Mouse (Mus musculus): ENCODE measurements at regions not wholly inside any gene's neighbourhood (a gene's known extent, or its start where the extent isn't known, plus 50 kb on each side); places are given as distances from the start of the nearest gene placed in this dataset.
A peak's percentile ranks its signal among the peaks of the same experiment; 100 is the strongest.

- Histone ChIP-seq H3K36me3 (ENCODE audit: control insufficient read depth, insufficient read depth) (no peaks in the 10 kb centered on the region), H3K4me2 (ENCODE audit: low read depth, low read length) (no peak overlapping the region), H3K27me3 (ENCODE audit: control insufficient read depth, insufficient read depth, low read depth, low read length) (peaks cover 2% of the 10 kb centered on the region; the same call in 1 of the 2 replicates), H3K4me1 (ENCODE audit: control insufficient read depth, low read depth, low read length) (peaks cover under 1% of the 10 kb centered on the region), H3K9ac (ENCODE audit: low read depth, low read length) (no peak overlapping the region), H3K4me3 (ENCODE audit: low read depth, low read length) (no peak overlapping the region), H3K27ac (ENCODE audit: low read length) (no peak overlapping the region), H3K9me3 (replicated peaks; ENCODE audit: control insufficient read depth, low read length) (no peaks in the 10 kb centered on the region)
- ATAC-seq (ENCODE audit: low read depth): no peak
- WGBS (ENCODE audit: insufficient replicate concordance): 49% methylated on average over 2 of the region's 2 CpGs
These were observed 84.6 kb upstream of the Cpeb4 start for GRCm38 (mm10) chr11:31787376-31787775.

GRCm38 (mm10) chr11:31787917-31788703 lies 83.9 kb upstream of the Cpeb4 start:
- Histone ChIP-seq H3K27ac (ENCODE audit: low read length) (no peak overlapping the region), H3K4me1 (ENCODE audit: control insufficient read depth, low read depth, low read length) (no peaks in the 10 kb centered on the region), H3K4me3 (ENCODE audit: low read depth, low read length) (no peak overlapping the region), H3K9ac (ENCODE audit: low read depth, low read length) (no peak overlapping the region), H3K27me3 (ENCODE audit: control insufficient read depth, insufficient read depth, low read depth, low read length) (peaks cover 2% of the 10 kb centered on the region; the same call in 1 of the 2 replicates), H3K36me3 (ENCODE audit: control insufficient read depth, insufficient read depth) (no peaks in the 10 kb centered on the region), H3K4me2 (ENCODE audit: low read depth, low read length) (no peak overlapping the region), H3K9me3 (replicated peaks; ENCODE audit: control insufficient read depth, low read length) (no peaks in the 10 kb centered on the region)
- ATAC-seq (ENCODE audit: low read depth): no peak
- WGBS (ENCODE audit: insufficient replicate concordance): 57% methylated on average over 2 of the region's 2 CpGs

- Histone ChIP-seq H3K36me3 (ENCODE audit: control insufficient read depth, insufficient read depth) (no peaks in the 10 kb centered on the region), H3K27ac (ENCODE audit: low read length) (no peak overlapping the region), H3K4me1 (ENCODE audit: control insufficient read depth, low read depth, low read length) (peaks cover 4% of the 10 kb centered on the region; the same call in 1 of the 2 replicates), H3K9me3 (replicated peaks; ENCODE audit: control insufficient read depth, low read length) (no peaks in the 10 kb centered on the region), H3K4me3 (ENCODE audit: low read depth, low read length) (no peak overlapping the region), H3K27me3 (ENCODE audit: control insufficient read depth, insufficient read depth, low read depth, low read length) (peaks cover 2% of the 10 kb centered on the region; the same call in 1 of the 2 replicates), H3K4me2 (ENCODE audit: low read depth, low read length) (no peak overlapping the region), H3K9ac (ENCODE audit: low read depth, low read length) (no peak overlapping the region)
- no peak for ATAC-seq (ENCODE audit: low read depth)
- 68% methylated on average over 3 of the region's 3 CpGs for WGBS (ENCODE audit: insufficient replicate concordance)
These were observed 82.0 kb upstream of the Cpeb4 start for GRCm38 (mm10) chr11:31789967-31790366.

- Histone ChIP-seq H3K9ac (ENCODE audit: low read depth, low read length) (no peak overlapping the region), H3K27ac (ENCODE audit: low read length) (no peak overlapping the region), H3K27me3 (ENCODE audit: control insufficient read depth, insufficient read depth, low read depth, low read length) (peaks cover 2% of the 10 kb centered on the region; the same call in 1 of the 2 replicates), H3K4me3 (ENCODE audit: low read depth, low read length) (no peak overlapping the region), H3K4me2 (ENCODE audit: low read depth, low read length) (no peak overlapping the region), H3K9me3 (replicated peaks; ENCODE audit: control insufficient read depth, low read length) (no peaks in the 10 kb centered on the region), H3K4me1 (ENCODE audit: control insufficient read depth, low read depth, low read length) (peaks cover 11% of the 10 kb centered on the region), H3K36me3 (ENCODE audit: control insufficient read depth, insufficient read depth) (no peaks in the 10 kb centered on the region)
- ATAC-seq (ENCODE audit: low read depth): peak; percentile 40; the same call in 1 of the 2 replicates
- 67% methylated on average over 2 of the region's 2 CpGs for WGBS (ENCODE audit: insufficient replicate concordance)
These were observed 80.7 kb upstream of the Cpeb4 start for GRCm38 (mm10) chr11:31791264-31791663.

GRCm38 (mm10) chr11:31795084-31795483 lies 76.9 kb upstream of the Cpeb4 start:
- H3K4me3 ChIP-seq (ENCODE audit: low read depth, low read length): no peak overlapping the region
- peaks cover 18% of the 10 kb centered on the region for H3K4me1 ChIP-seq (ENCODE audit: control insufficient read depth, low read depth, low read length)
- no peak overlapping the region for H3K9ac ChIP-seq (ENCODE audit: low read depth, low read length)
- 0 out of 2 replicates have a peak, but pooled peaks cover 2% of the 10 kb centered on the region for H3K27me3 ChIP-seq (ENCODE audit: control insufficient read depth, insufficient read depth, low read depth, low read length)
- 46% methylated on average over 8 of the region's 8 CpGs for WGBS (ENCODE audit: insufficient replicate concordance)
- no peaks in the 10 kb centered on the region for H3K9me3 ChIP-seq (replicated peaks; ENCODE audit: control insufficient read depth, low read length)
- H3K27ac ChIP-seq (ENCODE audit: low read length): no peak overlapping the region
- H3K4me2 ChIP-seq (ENCODE audit: low read depth, low read length): no peak overlapping the region
- ATAC-seq (ENCODE audit: low read depth): no peak
- no peaks in the 10 kb centered on the region for H3K36me3 ChIP-seq (ENCODE audit: control insufficient read depth, insufficient read depth)

GRCm38 (mm10) chr11:31796245-31796644 lies 75.8 kb upstream of the Cpeb4 start:
- Histone ChIP-seq H3K36me3 (ENCODE audit: control insufficient read depth, insufficient read depth) (no peaks in the 10 kb centered on the region), H3K9me3 (replicated peaks; ENCODE audit: control insufficient read depth, low read length) (no peaks in the 10 kb centered on the region), H3K27ac (ENCODE audit: low read length) (peak overlapping the region; percentile 60; the same call in 1 of the 2 replicates), H3K9ac (ENCODE audit: low read depth, low read length) (peak overlapping the region; percentile 25; the same call in 1 of the 2 replicates), H3K4me3 (ENCODE audit: low read depth, low read length) (no peak overlapping the region), H3K4me1 (ENCODE audit: control insufficient read depth, low read depth, low read length) (peaks cover 18% of the 10 kb centered on the region), H3K4me2 (ENCODE audit: low read depth, low read length) (no peak overlapping the region), H3K27me3 (ENCODE audit: control insufficient read depth, insufficient read depth, low read depth, low read length) (no peaks in the 10 kb centered on the region)
- 32% methylated on average over 6 of the region's 6 CpGs for WGBS (ENCODE audit: insufficient replicate concordance)
- peak; percentile 73 for ATAC-seq (ENCODE audit: low read depth)

- peaks cover 28% of the 10 kb centered on the region for H3K4me1 ChIP-seq (ENCODE audit: control insufficient read depth, low read depth, low read length)
- H3K27ac ChIP-seq (ENCODE audit: low read length): no peak overlapping the region
- H3K4me2 ChIP-seq (ENCODE audit: low read depth, low read length): no peak overlapping the region
- no peaks in the 10 kb centered on the region for H3K36me3 ChIP-seq (ENCODE audit: control insufficient read depth, insufficient read depth)
- no peak overlapping the region for H3K9ac ChIP-seq (ENCODE audit: low read depth, low read length)
- no peak for ATAC-seq (ENCODE audit: low read depth)
- no peaks in the 10 kb centered on the region for H3K9me3 ChIP-seq (replicated peaks; ENCODE audit: control insufficient read depth, low read length)
- no peak overlapping the region for H3K4me3 ChIP-seq (ENCODE audit: low read depth, low read length)
- H3K27me3 ChIP-seq (ENCODE audit: control insufficient read depth, insufficient read depth, low read depth, low read length): no peaks in the 10 kb centered on the region
- 81% methylated on average over 4 of the region's 4 CpGs for WGBS (ENCODE audit: insufficient replicate concordance)
These were observed 70.4 kb upstream of the Cpeb4 start for GRCm38 (mm10) chr11:31801575-31801974.

GRCm38 (mm10) chr11:31803319-31803891 lies 68.6 kb upstream of the Cpeb4 start:
- H3K36me3 ChIP-seq (ENCODE audit: control insufficient read depth, insufficient read depth): no peaks in the 10 kb centered on the region
- 26% methylated on average over 3 of the region's 3 CpGs for WGBS (ENCODE audit: insufficient replicate concordance)
- peak; percentile 88 for ATAC-seq (ENCODE audit: low read depth)
- H3K27me3 ChIP-seq (ENCODE audit: control insufficient read depth, insufficient read depth, low read depth, low read length): no peaks in the 10 kb centered on the region
- H3K9me3 ChIP-seq (replicated peaks; ENCODE audit: control insufficient read depth, low read length): no peaks in the 10 kb centered on the region
- peak overlapping the region; percentile 53 for H3K4me2 ChIP-seq (ENCODE audit: low read depth, low read length)
- peak overlapping the region; percentile 69 for H3K9ac ChIP-seq (ENCODE audit: low read depth, low read length)
- H3K4me1 ChIP-seq (ENCODE audit: control insufficient read depth, low read depth, low read length): peaks cover 38% of the 10 kb centered on the region
- peak overlapping the region; percentile 19; the same call in 1 of the 2 replicates for H3K4me3 ChIP-seq (ENCODE audit: low read depth, low read length)
- peak overlapping the region; percentile 94 for H3K27ac ChIP-seq (ENCODE audit: low read length)

GRCm38 (mm10) chr11:31804518-31804917 lies 67.5 kb upstream of the Cpeb4 start:
- Histone ChIP-seq H3K4me1 (ENCODE audit: control insufficient read depth, low read depth, low read length) (peaks cover 44% of the 10 kb centered on the region), H3K9ac (ENCODE audit: low read depth, low read length) (no peak overlapping the region), H3K9me3 (replicated peaks; ENCODE audit: control insufficient read depth, low read length) (no peaks in the 10 kb centered on the region), H3K4me2 (ENCODE audit: low read depth, low read length) (no peak overlapping the region), H3K4me3 (ENCODE audit: low read depth, low read length) (no peak overlapping the region), H3K27me3 (ENCODE audit: control insufficient read depth, insufficient read depth, low read depth, low read length) (no peaks in the 10 kb centered on the region), H3K36me3 (ENCODE audit: control insufficient read depth, insufficient read depth) (no peaks in the 10 kb centered on the region), H3K27ac (ENCODE audit: low read length) (peak overlapping the region; percentile 94)
- WGBS (ENCODE audit: insufficient replicate concordance): 90% methylated on average over 6 of the region's 6 CpGs
- no peak for ATAC-seq (ENCODE audit: low read depth)

Data from liver, embryonic 16.5 days (tissue).